Mouse (Mus musculus): ENCODE measurements at regions not wholly inside any gene's neighbourhood (a gene's known extent, or its start where the extent isn't known, plus 50 kb on each side); places are given as distances from the start of the nearest gene placed in this dataset.

DNA sequence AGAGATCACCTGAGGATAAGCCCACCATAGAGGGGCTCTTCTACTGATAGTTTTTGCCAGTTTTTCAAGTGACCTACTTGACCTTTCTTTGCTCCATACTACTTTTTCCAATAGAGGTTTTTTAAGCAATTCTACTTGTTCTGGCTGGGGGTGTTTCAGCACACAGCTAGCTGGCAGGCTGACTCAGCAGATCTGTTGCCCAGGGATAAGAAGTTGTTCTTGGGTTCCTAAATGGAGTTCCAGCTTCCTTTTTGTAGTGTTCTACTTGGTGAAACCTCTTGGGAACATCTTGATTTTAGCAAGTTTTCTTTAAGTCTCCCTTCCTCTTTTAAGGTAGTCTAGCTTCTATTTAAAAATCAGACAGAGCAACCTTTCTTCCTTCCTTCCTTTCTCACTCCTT is 61.0 kb downstream of the 4930474N05Rik start:
- ATAC-seq (ENCODE audit: insufficient read depth) (no peak), DNase-seq (no peak)
- no peaks in the 10 kb centered on the region for H3K36me3 ChIP-seq (ENCODE audit: insufficient read depth)
- no peaks in the 10 kb centered on the region for H3K9me3 ChIP-seq (ENCODE audit: low read depth, low read length)
- no peaks in the 10 kb centered on the region for H3K27me3 ChIP-seq (ENCODE audit: insufficient read depth, low read length)
- H3K4me1 ChIP-seq (ENCODE audit: insufficient read depth), result no peaks in the 10 kb centered on the region
- no peak overlapping the region for H3K9ac ChIP-seq
- TF ChIP-seq CTCF (IDR thresholded peaks at IDR 0.05; ENCODE audit: low read depth), result no peak
- no peak overlapping the region for H3K4me2 ChIP-seq
- H3K27ac ChIP-seq (ENCODE audit: low read depth), result no peak overlapping the region
- H3K4me3 ChIP-seq (ENCODE audit: low read depth, low read length), result no peak overlapping the region

DNA sequence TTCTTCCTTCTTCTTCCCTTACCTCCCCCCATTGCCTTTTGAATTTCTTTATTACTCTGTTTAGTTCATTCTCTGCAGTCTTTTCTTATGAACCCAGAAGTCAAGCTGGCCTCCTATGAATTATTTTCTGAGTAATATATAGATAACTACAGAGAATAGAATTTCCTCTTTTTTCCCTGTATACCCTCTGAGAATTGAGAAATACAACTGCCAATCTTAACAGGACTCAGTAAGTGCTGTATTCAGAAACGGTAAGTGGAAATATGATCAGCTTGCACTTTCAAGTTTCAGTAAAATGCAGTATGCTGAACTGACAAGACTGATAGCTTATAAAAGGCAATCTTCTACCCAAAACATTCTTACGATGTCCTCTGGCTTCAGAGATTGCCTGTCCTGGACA is 61.5 kb downstream of the 4930474N05Rik start:
- no peak for TF ChIP-seq CTCF (IDR thresholded peaks at IDR 0.05; ENCODE audit: low read depth)
- no peak for ATAC-seq (ENCODE audit: insufficient read depth)

DNA sequence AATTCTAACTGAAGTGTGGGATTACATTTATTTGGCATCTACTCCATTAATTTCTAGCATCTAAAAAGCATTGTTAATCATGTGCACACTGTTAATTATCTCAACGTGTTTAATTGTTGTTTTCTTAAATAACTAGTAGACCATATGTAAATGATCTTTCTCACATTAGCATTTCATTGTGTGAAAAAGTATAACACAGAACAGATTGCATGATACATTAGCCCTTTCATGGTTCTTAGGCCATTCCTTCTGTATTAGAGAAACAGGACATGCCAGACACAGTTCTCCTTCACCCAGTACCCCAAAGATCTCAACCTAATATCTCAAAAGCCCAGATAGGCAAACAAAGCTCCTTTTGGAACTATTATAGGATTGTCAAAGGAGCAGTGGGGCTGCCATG is 89.0 kb downstream of the 4930474N05Rik start:
- H3K9me3 ChIP-seq (ENCODE audit: low read depth, low read length), result no peaks in the 10 kb centered on the region
- H3K27ac ChIP-seq (ENCODE audit: low read depth), result no peak overlapping the region
- no peak for DNase-seq
- H3K9ac ChIP-seq, result no peak overlapping the region
- no peak for TF ChIP-seq CTCF (IDR thresholded peaks at IDR 0.05; ENCODE audit: low read depth)
- H3K36me3 ChIP-seq (ENCODE audit: insufficient read depth), result no peaks in the 10 kb centered on the region
- no peak overlapping the region for H3K4me2 ChIP-seq
- H3K27me3 ChIP-seq (ENCODE audit: insufficient read depth, low read length), result no peaks in the 10 kb centered on the region
- 52% methylated on average over 1 of the region's 1 CpGs for WGBS
- no peak for ATAC-seq (ENCODE audit: insufficient read depth)
- no peak overlapping the region for H3K4me3 ChIP-seq (ENCODE audit: low read depth, low read length)
- H3K4me1 ChIP-seq (ENCODE audit: insufficient read depth), result no peaks in the 10 kb centered on the region

More for the DNA sequence above, 61.5 kb downstream of the 4930474N05Rik start:
- H3K4me2 ChIP-seq, result no peak overlapping the region
- 66% methylated on average over 2 of the region's 2 CpGs for WGBS
- no peak for DNase-seq
- H3K4me1 ChIP-seq (ENCODE audit: insufficient read depth), result no peaks in the 10 kb centered on the region
- H3K9me3 ChIP-seq (ENCODE audit: low read depth, low read length), result no peaks in the 10 kb centered on the region
- no peak overlapping the region for H3K27ac ChIP-seq (ENCODE audit: low read depth)
- no peak overlapping the region for H3K4me3 ChIP-seq (ENCODE audit: low read depth, low read length)
- H3K36me3 ChIP-seq (ENCODE audit: insufficient read depth), result no peaks in the 10 kb centered on the region
- no peak overlapping the region for H3K9ac ChIP-seq
- H3K27me3 ChIP-seq (ENCODE audit: insufficient read depth, low read length), result no peaks in the 10 kb centered on the region

DNA sequence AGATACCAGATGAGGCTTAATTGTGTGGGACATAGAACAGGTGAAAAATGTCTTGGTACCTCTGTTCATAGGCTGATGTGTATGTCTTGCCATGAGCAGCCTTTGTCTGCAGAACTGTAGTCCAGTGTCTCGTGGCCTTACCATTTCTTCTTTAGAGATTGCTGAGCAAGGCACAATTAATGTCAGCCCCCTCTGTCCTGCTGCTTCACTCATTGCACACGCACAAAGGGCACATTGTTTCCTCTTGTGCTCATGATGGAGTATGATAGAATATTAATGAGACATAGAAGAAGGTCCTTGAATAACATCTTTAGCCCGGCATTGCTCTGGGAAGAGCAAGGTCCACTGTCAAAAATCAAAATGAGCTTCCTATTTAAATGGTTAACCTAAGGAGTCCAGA is 101.8 kb downstream of the 4930474N05Rik start:
- DNase-seq (no peak), ATAC-seq (ENCODE audit: insufficient read depth) (no peak)
- 68% methylated on average over 3 of the region's 3 CpGs for WGBS
- Histone ChIP-seq H3K4me3 (ENCODE audit: low read depth, low read length) (no peak overlapping the region), H3K4me1 (ENCODE audit: insufficient read depth) (no peaks in the 10 kb centered on the region), H3K36me3 (ENCODE audit: insufficient read depth) (no peaks in the 10 kb centered on the region), H3K27ac (ENCODE audit: low read depth) (no peak overlapping the region), H3K27me3 (ENCODE audit: insufficient read depth, low read length) (no peaks in the 10 kb centered on the region), H3K4me2 (no peak overlapping the region), H3K9ac (no peak overlapping the region), H3K9me3 (ENCODE audit: low read depth, low read length) (no peaks in the 10 kb centered on the region)
- TF ChIP-seq CTCF (IDR thresholded peaks at IDR 0.05; ENCODE audit: low read depth), result no peak

DNA sequence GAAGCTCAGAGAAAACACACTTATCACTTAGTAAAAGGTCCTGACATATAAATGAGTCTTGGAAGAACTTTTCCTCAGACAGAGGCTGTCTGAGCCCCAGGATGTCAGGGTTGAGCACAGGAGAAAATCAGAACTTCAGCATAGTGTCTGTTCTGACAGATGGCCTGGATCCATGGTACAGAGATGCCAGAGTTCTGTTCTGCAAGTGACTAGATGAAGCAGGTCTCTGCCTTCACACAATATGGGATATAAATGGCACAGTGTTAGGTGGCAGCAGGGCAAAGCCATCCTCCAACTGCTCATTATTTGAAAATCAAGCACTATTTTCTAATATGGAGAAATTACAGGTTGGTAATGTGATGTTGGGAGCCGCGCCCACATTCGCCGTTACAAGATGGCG is 103.7 kb downstream of the 4930474N05Rik start:
- no peaks in the 10 kb centered on the region for H3K27me3 ChIP-seq (ENCODE audit: insufficient read depth, low read length)
- DNase-seq (no peak), ATAC-seq (ENCODE audit: insufficient read depth) (no peak)
- no peaks in the 10 kb centered on the region for H3K36me3 ChIP-seq (ENCODE audit: insufficient read depth)
- 98% methylated on average over 5 of the region's 5 CpGs for WGBS
- H3K27ac ChIP-seq (ENCODE audit: low read depth), result no peak overlapping the region
- no peak for TF ChIP-seq CTCF (IDR thresholded peaks at IDR 0.05; ENCODE audit: low read depth)
- H3K4me2 ChIP-seq, result no peak overlapping the region
- H3K9ac ChIP-seq, result no peak overlapping the region
- no peaks in the 10 kb centered on the region for H3K4me1 ChIP-seq (ENCODE audit: insufficient read depth)
- no peak overlapping the region for H3K4me3 ChIP-seq (ENCODE audit: low read depth, low read length)
- H3K9me3 ChIP-seq (ENCODE audit: low read depth, low read length), result no peaks in the 10 kb centered on the region

DNA sequence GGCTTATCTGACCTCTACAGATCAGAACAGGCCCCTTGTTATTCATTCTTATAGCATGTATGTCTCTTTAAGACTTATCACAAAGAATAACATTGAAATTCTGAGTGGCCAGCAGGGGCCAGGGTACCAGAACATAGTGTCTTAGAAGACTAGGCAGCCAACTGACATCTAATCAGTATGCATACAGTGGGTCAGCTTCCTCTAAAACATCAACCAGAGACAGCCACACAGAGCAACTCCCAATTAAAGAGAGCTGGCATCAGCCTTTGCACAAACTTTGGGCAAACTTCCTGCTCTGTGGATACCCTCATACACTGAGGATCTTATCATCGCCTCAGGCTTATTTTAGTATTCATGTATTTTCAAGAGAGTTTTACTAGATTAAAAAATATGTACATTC is 109.1 kb downstream of the 4930474N05Rik start:
- no peaks in the 10 kb centered on the region for H3K9me3 ChIP-seq (ENCODE audit: low read depth, low read length)
- DNase-seq (no peak), ATAC-seq (ENCODE audit: insufficient read depth) (no peak)
- TF ChIP-seq CTCF (IDR thresholded peaks at IDR 0.05; ENCODE audit: low read depth), result no peak
- WGBS, result 96% methylated on average over 1 of the region's 1 CpGs
- H3K27ac ChIP-seq (ENCODE audit: low read depth), result no peak overlapping the region
- H3K4me1 ChIP-seq (ENCODE audit: insufficient read depth), result no peaks in the 10 kb centered on the region
- H3K9ac ChIP-seq, result no peak overlapping the region
- no peaks in the 10 kb centered on the region for H3K27me3 ChIP-seq (ENCODE audit: insufficient read depth, low read length)
- H3K36me3 ChIP-seq (ENCODE audit: insufficient read depth), result no peaks in the 10 kb centered on the region
- H3K4me3 ChIP-seq (ENCODE audit: low read depth, low read length), result no peak overlapping the region
- no peak overlapping the region for H3K4me2 ChIP-seq

DNA sequence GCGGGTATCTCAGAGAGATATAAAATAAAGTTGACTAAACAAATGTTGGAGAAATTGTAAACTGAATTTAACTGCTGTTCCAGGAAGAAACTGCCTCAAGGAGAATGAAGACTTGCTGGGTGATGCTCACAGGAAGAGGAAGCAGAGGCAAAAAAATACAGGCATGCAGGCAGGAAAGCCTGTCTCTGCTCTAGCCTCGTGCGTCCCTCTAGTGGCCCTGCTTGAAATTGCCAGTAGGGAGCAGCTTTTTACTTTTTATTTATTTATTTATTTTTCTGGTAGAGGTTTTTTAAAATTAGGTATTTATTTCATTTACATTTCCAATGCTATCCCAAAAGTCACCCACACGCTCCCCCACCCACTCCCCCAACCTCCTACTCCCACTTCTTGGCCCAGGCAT is 118.1 kb downstream of the 4930474N05Rik start:
- Histone ChIP-seq H3K36me3 (ENCODE audit: insufficient read depth) (no peaks in the 10 kb centered on the region), H3K4me2 (no peak overlapping the region), H3K27me3 (ENCODE audit: insufficient read depth, low read length) (no peaks in the 10 kb centered on the region), H3K27ac (ENCODE audit: low read depth) (no peak overlapping the region), H3K9ac (no peak overlapping the region), H3K9me3 (ENCODE audit: low read depth, low read length) (no peaks in the 10 kb centered on the region), H3K4me1 (ENCODE audit: insufficient read depth) (no peaks in the 10 kb centered on the region), H3K4me3 (ENCODE audit: low read depth, low read length) (no peak overlapping the region)
- TF ChIP-seq CTCF (IDR thresholded peaks at IDR 0.05; ENCODE audit: low read depth), result peak; percentile 64
- DNase-seq (peak; percentile 76), ATAC-seq (ENCODE audit: insufficient read depth) (no peak)
- 24% methylated on average over 4 of the region's 4 CpGs for WGBS

DNA sequence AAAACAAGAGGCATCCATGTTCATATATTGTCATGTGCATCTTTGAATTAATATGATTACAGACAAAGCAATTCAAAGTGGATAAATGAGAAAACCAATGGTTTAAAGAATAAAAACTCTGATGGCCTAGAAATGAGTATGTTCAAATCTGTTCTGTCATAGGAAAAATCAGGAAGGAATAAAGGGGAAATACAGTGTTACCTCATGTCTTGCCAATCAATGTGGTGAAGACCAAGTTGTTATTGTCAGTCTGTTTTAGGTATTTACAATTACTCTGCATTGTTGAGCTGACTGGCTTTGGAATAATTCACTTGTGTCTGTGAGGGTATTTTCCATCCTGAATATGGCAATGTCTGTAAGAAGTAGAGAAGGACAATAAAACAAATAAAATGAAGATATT is 151.1 kb downstream of the 4930474N05Rik start:
- H3K4me2 ChIP-seq, result no peak overlapping the region
- H3K27me3 ChIP-seq (ENCODE audit: insufficient read depth, low read length), result no peaks in the 10 kb centered on the region
- H3K36me3 ChIP-seq (ENCODE audit: insufficient read depth), result no peaks in the 10 kb centered on the region
- DNase-seq, result no peak
- no peaks in the 10 kb centered on the region for H3K9me3 ChIP-seq (ENCODE audit: low read depth, low read length)
- H3K27ac ChIP-seq (ENCODE audit: low read depth), result no peak overlapping the region
- no peak overlapping the region for H3K4me3 ChIP-seq (ENCODE audit: low read depth, low read length)
- no peak overlapping the region for H3K9ac ChIP-seq
- TF ChIP-seq CTCF (IDR thresholded peaks at IDR 0.05; ENCODE audit: low read depth), result no peak
- no peak for ATAC-seq (ENCODE audit: insufficient read depth)
- no peaks in the 10 kb centered on the region for H3K4me1 ChIP-seq (ENCODE audit: insufficient read depth)

All from lung, embryonic 14.5 days (tissue).